Mouse (Mus musculus): ENCODE measurements around the gene Fbp1.
"Not testable (repeated sequence)": the region's sequence is repeated elsewhere in the genome, so short reads cannot be mapped to it uniquely, and the experiment has no call there.

Gene Fbp1

GRCm38 (mm10) chr13:62887712-62888441 lies at the start of gene Fbp1:
Gene Fbp1 (minus strand): TSS chr13:62888282.
- peak; percentile 14 for DNase-seq (ENCODE audit: low spot score)

- DNase-seq (ENCODE audit: low spot score), result no peak
Measured at GRCm38 (mm10) chr13:62932452-62932851, 44.4 kb upstream of the Fbp1 start.

- DNase-seq (ENCODE audit: low spot score), result peak; percentile 44
Measured at GRCm38 (mm10) chr13:62929766-62930389, 41.8 kb upstream of the Fbp1 start.

GRCm38 (mm10) chr13:62929144-62929543 lies 41.1 kb upstream of the Fbp1 start:
- not testable (repeated sequence) for DNase-seq (ENCODE audit: low spot score)

GRCm38 (mm10) chr13:62927470-62927869 lies 39.4 kb upstream of the Fbp1 start:
- DNase-seq (ENCODE audit: low spot score), result no peak

- peak; percentile 44 for DNase-seq (ENCODE audit: low spot score)
Measured at GRCm38 (mm10) chr13:62926479-62926878, 38.4 kb upstream of the Fbp1 start.

- no peak for DNase-seq (ENCODE audit: low spot score)
Measured at GRCm38 (mm10) chr13:62923182-62923581, 35.1 kb upstream of the Fbp1 start.

GRCm38 (mm10) chr13:62922645-62923044 lies 34.6 kb upstream of the Fbp1 start:
- no peak for DNase-seq (ENCODE audit: low spot score)

- DNase-seq (ENCODE audit: low spot score), result peak; percentile 76
Measured at GRCm38 (mm10) chr13:62919647-62920341, 31.7 kb upstream of the Fbp1 start.

GRCm38 (mm10) chr13:62917416-62918110 lies 29.5 kb upstream of the Fbp1 start:
- peak; percentile 21 for DNase-seq (ENCODE audit: low spot score)

- peak; percentile 4 for DNase-seq (ENCODE audit: low spot score)
Measured at GRCm38 (mm10) chr13:62916675-62917074, 28.6 kb upstream of the Fbp1 start.

GRCm38 (mm10) chr13:62911575-62911974 lies 23.5 kb upstream of the Fbp1 start:
- no peak for DNase-seq (ENCODE audit: low spot score)

- no peak for DNase-seq (ENCODE audit: low spot score)
Measured at GRCm38 (mm10) chr13:62910206-62910605, 22.1 kb upstream of the Fbp1 start.

GRCm38 (mm10) chr13:62909776-62910175 lies 21.7 kb upstream of the Fbp1 start:
- no peak for DNase-seq (ENCODE audit: low spot score)

GRCm38 (mm10) chr13:62908163-62908559 lies 20.1 kb upstream of the Fbp1 start:
- DNase-seq (ENCODE audit: low spot score), result peak; percentile 12

- DNase-seq (ENCODE audit: low spot score), result no peak
Measured at GRCm38 (mm10) chr13:62907527-62908162, 19.6 kb upstream of the Fbp1 start.

GRCm38 (mm10) chr13:62901139-62901538 lies 13.1 kb upstream of the Fbp1 start:
- no peak for DNase-seq (ENCODE audit: low spot score)

- no peak for DNase-seq (ENCODE audit: low spot score)
Measured at GRCm38 (mm10) chr13:62897927-62898646, 10.0 kb upstream of the Fbp1 start.

GRCm38 (mm10) chr13:62893044-62893842 lies 5.2 kb upstream of the Fbp1 start:
- DNase-seq (ENCODE audit: low spot score), result no peak

- DNase-seq (ENCODE audit: low spot score), result no peak
Measured at GRCm38 (mm10) chr13:62889311-62889710, 1.2 kb upstream of the Fbp1 start.
